Mouse (Mus musculus): ENCODE results near the gene AF366264.
"Not testable (repeated sequence)": the region's sequence is repeated elsewhere in the genome, so short reads cannot be mapped to it uniquely, and the experiment has no call there.

Gene AF366264

DNA sequence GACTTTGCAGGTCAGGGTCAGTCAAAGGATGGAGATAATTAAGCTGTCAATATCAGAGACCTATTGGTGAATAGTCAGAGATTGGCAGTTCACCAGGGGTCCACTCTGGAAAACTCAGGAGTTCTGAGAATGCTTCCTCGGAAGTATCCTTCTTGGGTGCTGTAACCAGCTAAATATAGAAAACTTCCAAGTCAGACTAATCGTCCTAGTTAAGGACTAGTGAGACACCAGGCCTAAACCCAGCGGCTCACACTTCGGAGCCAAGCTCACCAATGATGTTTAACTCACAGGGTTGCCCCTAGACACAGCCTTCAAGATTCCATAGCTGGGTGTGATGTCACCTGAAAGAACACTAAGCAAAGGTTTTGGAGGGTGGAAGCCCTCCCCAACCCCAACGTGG is at the start of gene AF366264:
TSS of gene AF366264 (minus strand) at position 101 of the 400 bp plus-strand sequence.
- in situ Hi-C loops (cut with MboI, MseI): not testable (repeated sequence)

DNA sequence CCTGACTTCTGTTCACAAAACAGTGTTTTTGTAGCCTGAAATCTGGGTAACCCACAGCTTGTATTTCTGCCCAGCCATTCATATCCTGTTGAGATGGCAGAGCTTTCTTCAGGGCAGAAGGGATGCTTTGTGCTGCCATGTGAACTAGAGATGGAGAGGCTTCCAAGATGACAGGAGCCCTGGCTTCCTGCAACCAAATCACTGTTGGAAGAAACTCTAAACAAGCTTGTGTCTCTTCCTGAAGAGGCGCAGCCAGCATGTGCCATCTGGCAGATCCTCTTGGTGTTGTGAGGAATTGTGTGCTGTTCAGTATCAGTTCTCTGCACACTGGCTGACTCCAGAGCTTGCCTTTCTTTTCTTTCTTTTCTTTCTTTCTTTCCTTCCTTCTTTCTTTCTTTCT is 5.1 kb upstream of the AF366264 start:
- in situ Hi-C loops (cut with MboI, MseI): not testable (repeated sequence)

DNA sequence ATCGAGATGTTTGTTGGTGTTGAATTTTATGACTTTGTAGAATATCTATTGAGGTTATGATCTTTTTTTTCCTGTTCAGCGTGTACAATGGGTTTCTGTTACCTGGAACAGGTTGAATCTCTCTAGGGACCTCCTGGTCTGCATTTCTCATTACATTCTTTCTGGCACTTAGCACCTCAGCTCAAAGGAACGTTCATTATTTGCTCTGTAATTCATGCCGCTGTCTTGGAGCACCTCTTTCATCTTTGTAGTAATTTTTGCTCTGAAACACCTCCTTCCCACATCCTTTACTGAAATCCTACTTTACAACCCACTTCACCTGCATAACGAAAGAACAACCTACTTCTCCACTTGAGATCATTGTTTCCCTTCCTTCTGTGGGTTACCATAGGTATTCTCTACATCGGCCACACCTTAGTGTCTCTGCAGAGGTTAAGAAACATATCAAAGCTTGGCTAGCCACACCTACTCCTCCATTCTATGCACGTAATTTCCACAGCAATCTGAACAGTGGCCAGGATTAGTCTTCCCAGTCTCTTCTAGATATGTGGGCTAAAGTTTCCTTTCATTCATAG is 9.5 kb downstream of the AF366264 start:
- in situ Hi-C loops (cut with MboI, MseI): no loop called here

DNA sequence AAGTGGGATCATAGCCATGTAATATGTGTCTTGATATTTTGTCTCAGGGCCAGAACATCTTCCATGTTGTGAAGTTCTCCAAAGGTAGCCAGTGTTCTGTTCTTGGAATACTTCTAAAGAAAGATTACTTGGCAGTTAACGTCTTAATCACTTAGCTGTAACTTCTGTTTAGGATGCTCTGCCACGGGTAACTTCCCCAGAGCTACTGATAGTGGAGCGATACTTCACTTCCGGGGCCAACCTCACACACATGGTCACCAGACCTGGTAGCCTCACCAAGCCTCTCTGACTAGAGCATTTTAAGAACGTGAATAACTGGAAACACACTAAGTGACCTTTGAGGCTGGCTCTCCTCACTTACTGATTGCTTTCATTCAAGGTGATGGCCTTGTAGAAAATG is 38.6 kb downstream of the AF366264 start:
- in situ Hi-C loops (cut with MboI, MseI): loop anchor here in 1 of 2 experiments (5.0 kb wide), 1 partner anchor 78 kb away; no protein-coding TSS in a partner anchor

DNA sequence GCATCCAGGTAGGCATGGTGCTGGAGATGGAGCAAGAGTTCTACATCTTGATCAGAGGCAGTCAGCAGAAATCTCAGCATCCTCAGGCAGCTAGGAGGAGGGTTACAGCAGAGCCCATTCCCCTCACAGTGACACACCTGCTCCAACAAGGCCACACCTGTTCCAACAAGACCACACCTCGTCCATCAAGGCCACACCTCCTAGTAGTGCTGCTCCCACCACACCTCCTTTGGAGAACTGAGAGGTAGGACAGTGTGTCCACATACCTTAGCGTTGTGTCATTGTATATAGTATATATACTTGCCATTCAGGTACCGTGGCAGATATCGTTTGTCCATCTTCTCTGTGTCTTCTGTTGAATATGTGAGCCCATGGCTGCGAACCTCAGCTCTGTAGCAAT is 40.5 kb downstream of the AF366264 start:
- in situ Hi-C loops (cut with MboI, MseI): loop anchor here in 1 of 2 experiments (5.0 kb wide), 1 partner anchor 80 kb away; no protein-coding TSS in a partner anchor

DNA sequence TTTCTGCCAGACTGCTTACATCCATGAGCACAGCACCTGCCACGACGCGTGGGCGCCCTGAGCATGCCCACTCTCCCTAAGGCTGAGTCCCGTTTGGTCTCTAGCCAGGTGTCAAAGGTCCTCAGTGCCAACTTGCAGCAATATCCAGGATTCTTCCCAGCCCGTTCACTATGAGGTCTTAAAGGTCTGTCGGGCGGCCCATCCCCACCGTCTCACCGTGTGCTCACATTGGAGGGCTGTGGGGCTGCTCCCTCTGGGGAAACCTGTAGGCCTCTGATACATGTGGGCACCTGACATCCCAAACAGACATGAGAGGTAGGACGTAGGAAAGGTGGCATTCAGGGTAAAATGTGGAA is 44.5 kb downstream of the AF366264 start:
- in situ Hi-C loops (cut with MboI, MseI): no loop called here

DNA sequence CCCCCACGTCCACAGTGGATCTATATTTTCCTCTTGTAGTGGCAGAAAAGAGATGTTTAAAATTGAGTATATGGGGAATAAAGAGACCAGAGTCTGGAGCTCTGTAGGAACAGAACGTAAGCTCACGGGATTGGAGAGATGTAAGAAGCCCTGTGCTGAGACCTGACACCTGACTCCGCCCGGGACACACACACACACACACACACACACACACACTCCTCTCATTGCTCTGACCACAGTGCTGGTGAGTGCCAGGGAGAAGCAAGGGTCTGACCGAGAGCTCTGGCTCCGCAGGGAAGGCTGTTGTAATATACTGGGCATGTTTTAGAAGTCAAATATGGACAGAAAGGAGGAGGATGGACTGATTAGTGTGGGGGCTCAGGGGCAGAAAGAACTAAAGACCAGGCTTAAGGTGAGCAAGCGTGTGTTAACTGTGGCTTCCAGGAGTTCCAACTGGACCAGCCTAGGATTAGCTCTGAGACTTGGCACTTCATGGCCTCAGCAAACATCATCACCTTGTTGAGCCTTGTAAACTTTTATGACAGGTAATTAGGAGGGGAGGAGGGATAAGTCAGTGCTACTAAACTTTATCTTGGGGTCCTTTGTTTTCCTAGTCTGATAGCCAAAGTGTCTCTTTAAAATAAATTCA is 45.0 kb downstream of the AF366264 start:
- in situ Hi-C loops (cut with MboI, MseI): no loop called here

DNA sequence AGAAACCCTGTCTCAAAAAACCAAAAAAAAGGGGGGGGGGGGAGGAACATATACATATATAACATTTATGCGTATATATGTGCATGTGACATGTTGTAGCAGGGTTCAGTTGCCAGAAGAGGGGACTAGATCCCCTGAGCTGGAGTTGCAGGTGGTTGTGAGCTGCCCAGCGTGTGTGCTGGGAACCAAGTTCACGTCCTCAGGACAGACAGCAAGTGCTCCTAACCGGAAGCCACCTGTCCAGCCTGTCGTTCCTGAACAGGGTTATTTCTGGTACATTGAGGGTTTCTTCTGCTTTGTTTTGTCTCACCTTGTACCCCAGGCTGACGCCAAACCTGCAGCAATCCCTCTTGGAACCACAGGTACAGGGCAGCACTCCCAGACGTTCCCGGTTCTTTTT is 48.6 kb downstream of the AF366264 start:
- in situ Hi-C loops (cut with MboI, MseI): loop anchor here in 1 of 2 experiments (10.0 kb wide), 1 partner anchor 685 kb away; the partner anchor contains the start of genes Cul4a and Pcid2

DNA sequence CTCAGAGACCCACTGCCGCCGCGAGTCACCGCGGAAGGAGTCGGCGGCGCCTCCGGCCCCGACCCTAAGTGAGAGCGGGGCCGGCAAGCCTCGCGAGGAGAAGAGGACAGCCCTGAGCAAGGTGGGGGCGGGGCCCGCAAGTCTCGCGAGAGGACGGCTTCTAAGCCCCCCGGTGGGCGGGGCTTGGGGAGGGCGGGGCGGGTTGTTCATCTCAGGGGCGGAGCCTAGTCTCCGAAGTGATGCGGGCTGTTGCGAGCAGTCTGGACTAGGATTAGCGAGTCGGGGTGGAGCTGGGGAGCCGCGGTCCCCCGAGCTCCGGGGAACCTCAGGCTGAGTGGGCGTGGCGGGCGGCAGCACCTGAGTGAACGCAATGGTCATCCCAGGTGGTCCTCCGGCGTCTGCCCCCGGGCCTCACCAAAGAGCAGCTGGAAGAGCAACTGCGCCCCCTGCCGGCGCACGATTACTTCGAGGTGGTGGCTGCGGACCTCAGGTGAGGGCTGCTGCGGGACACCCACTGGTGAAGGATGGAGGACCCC is 52.4 kb downstream of the AF366264 start:
- in situ Hi-C loops (cut with MboI, MseI): loop anchor here in 1 of 2 experiments (10.0 kb wide), 1 partner anchor 681 kb away; the partner anchor contains the start of genes Cul4a and Pcid2

DNA sequence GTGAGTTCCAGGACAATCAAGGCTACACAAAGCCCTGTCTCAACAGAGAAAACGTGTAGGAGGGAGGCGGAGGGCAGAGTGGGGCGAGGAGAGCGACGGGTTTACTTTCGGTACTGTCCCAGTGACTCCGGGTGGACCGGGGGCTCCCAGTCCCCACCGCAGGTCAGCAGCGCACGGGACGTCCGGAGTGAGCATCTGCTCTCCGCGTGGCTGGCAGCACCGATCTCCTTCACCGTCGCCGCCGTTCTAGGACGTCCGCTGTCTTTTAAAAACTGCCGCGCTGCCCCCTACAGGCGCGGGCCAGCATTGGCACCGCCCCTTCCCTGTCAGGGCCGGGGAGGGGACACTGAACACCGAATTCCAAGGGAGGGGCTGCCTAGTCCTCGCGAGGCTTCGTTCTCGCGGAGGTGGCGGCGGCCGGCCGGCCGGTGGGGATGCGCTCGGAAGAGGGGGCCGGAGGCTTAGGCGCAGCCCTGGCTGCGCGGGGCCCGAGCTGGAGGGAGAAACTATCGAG is 52.9 kb downstream of the AF366264 start, which contains the start of gene Upf3a:
TSS of gene Upf3a (plus strand) at position 366 of the 514 bp plus-strand sequence.
- in situ Hi-C loops (cut with MboI, MseI): loop anchor here in 1 of 2 experiments (10.0 kb wide), 1 partner anchor 681 kb away; the partner anchor contains the start of genes Cul4a and Pcid2
